Mouse (Mus musculus): ENCODE data around the gene Klhl4.

The Klhl4 gene

GRCm38 (mm10) chrX:114473782-114474731 lies at the start of gene Klhl4:
Gene Klhl4, plus strand, starts transcription at chrX:114474333.
- no peak for DNase-seq

- DNase-seq, result no peak
These were observed 10.0 kb downstream of the Klhl4 start for GRCm38 (mm10) chrX:114484153-114484552.

- DNase-seq, result no peak
These were observed 12.6 kb downstream of the Klhl4 start for GRCm38 (mm10) chrX:114486691-114487090.

GRCm38 (mm10) chrX:114558141-114558540 lies 84.0 kb downstream of the Klhl4 start:
- DNase-seq, result no peak

- no peak for DNase-seq
These were observed 108.2 kb downstream of the Klhl4 start for GRCm38 (mm10) chrX:114582311-114582710.

All from cerebellum, adult 11 months (tissue).